Mouse (Mus musculus) forebrain, embryonic 13.5 days (tissue): ENCODE measurements at regions not wholly inside any gene's neighbourhood (a gene's known extent, or its start where the extent isn't known, plus 50 kb on each side); places are given as distances from the start of the nearest gene placed in this dataset.

Experiments
- ATAC-seq: fragments of 200-750 bp; cut with Nextera tagmentation; 2 replicates; pipeline ENCODE4 v1.8.0; 2017
- H3K27ac ChIP-seq: fragments of 300-500 bp; sonication (generic); 2 replicates; pipeline ENCODE4 v1.5.1; 2015; ENCODE audit warnings: inconsistent platforms, mild to moderate bottlenecking, moderate library complexity
- H3K27me3 ChIP-seq: fragments of 300-500 bp; sonication (generic); 2 replicates; pipeline ENCODE4 v1.6.1; 2015; ENCODE audit warnings: mild to moderate bottlenecking, inconsistent platforms
- H3K36me3 ChIP-seq: fragments of 300-500 bp; sonication (generic); 2 replicates; pipeline ENCODE4 v1.6.1; 2015; ENCODE audit warnings: mild to moderate bottlenecking, inconsistent platforms; ENCODE audit not compliant: poor library complexity, severe bottlenecking
- H3K4me1 ChIP-seq: fragments of 300-500 bp; sonication (generic); 2 replicates; pipeline ENCODE4 v1.6.1; 2015; ENCODE audit warnings: inconsistent platforms
- H3K4me2 ChIP-seq: fragments of 300-500 bp; sonication (generic); 2 replicates; pipeline ENCODE4 v1.6.1; 2015; ENCODE audit warnings: inconsistent platforms, mild to moderate bottlenecking, moderate library complexity
- H3K4me3 ChIP-seq: fragments of 300-500 bp; sonication (generic); 2 replicates; pipeline ENCODE4 v1.5.1; 2015; ENCODE audit warnings: mild to moderate bottlenecking, inconsistent platforms
- H3K9ac ChIP-seq: fragments of 300-500 bp; sonication (generic); 2 replicates; pipeline ENCODE4 v1.6.1; 2015; ENCODE audit warnings: mild to moderate bottlenecking, inconsistent platforms
- H3K9me3 ChIP-seq: fragments of 300-500 bp; sonication (generic); replicated peaks from 2 replicates; pipeline ENCODE4 v1.6.1; 2016; ENCODE audit warnings: inconsistent platforms
- WGBS: fragments of 180-500 bp; shearing (Covaris S2); methylation state at CpG from one replicate; pipeline ENCODE4 v1.1.7; 2015; 5-methylcytosine and 5-hydroxymethylcytosine counted together

- H3K9ac ChIP-seq: no peak overlapping the region
- no peak overlapping the region for H3K27ac ChIP-seq
- no peaks in the 10 kb centered on the region for H3K9me3 ChIP-seq
- H3K4me3 ChIP-seq: no peak overlapping the region
- no peak overlapping the region for H3K4me2 ChIP-seq
- no peaks in the 10 kb centered on the region for H3K27me3 ChIP-seq
- no peaks in the 10 kb centered on the region for H3K36me3 ChIP-seq
- no peak for ATAC-seq
- WGBS: 83% methylated on average over 12 of the region's 12 CpGs
- H3K4me1 ChIP-seq: no peaks in the 10 kb centered on the region
Observed at GRCm38 (mm10) chr12:17113465-17114177, 63.1 kb downstream of the Kcnf1 start.

DNA sequence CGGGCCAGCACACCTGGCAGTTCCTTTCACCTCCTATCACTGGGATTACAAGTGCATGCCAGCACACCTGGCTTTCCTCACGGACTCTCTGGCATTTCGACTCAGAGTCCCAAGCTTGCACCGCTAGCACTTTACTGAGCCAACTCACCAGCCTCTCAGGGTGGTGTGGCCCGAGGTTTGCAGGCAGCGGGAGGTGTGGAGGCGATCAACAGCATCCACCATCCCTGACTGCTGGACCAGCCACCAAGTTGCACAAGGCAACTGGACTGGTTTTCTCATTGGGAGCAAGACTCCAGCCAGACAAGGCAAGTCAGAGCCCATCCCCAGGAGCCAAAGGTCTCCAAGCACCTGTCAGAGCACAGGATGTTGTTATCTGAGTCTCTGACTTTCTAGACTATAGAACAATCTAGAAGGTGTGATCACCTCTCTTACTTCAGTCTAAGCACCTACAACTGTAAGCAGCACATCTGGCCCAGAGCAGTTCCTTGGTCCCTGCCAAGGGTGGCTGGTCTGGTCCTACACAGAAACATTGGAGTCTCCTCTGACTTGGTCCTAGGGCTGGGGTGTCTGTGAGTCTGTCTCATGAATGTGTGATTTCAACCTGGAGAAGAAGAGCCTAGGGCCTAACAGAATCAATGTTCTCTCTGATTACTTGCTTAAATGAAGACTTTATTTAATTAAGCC lies 63.8 kb downstream of the Kcnf1 start:
- Histone ChIP-seq H3K27me3 (no peaks in the 10 kb centered on the region), H3K4me1 (no peaks in the 10 kb centered on the region), H3K4me2 (no peak overlapping the region), H3K9me3 (no peaks in the 10 kb centered on the region), H3K9ac (no peak overlapping the region), H3K36me3 (no peaks in the 10 kb centered on the region), H3K27ac (no peak overlapping the region), H3K4me3 (no peak overlapping the region)
- no peak for ATAC-seq
- WGBS: 87% methylated on average over 7 of the region's 7 CpGs

DNA sequence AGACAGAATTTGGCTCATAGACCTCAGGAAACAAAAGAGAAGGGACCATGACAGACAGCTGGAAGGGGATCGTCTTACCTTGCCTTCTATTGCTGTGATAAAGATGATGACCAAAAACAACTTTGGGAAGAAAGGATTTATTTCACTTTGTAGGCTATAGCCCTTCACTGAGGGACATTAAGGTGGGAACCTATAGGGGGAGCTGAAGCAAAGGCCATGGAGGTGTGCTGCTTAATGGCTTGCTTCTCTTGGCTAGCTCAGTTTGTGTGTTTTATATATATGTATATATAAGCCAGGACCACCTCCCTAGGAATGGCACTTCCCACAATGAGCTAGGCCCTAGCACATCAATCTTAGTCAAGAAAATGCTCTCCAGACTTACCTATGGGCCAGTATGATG lies 70.5 kb downstream of the Kcnf1 start:
- no peaks in the 10 kb centered on the region for H3K36me3 ChIP-seq
- whole genome bisulfite sequencing: 64% methylated on average over 1 of the region's 1 CpGs
- ATAC-seq: no peak

DNA sequence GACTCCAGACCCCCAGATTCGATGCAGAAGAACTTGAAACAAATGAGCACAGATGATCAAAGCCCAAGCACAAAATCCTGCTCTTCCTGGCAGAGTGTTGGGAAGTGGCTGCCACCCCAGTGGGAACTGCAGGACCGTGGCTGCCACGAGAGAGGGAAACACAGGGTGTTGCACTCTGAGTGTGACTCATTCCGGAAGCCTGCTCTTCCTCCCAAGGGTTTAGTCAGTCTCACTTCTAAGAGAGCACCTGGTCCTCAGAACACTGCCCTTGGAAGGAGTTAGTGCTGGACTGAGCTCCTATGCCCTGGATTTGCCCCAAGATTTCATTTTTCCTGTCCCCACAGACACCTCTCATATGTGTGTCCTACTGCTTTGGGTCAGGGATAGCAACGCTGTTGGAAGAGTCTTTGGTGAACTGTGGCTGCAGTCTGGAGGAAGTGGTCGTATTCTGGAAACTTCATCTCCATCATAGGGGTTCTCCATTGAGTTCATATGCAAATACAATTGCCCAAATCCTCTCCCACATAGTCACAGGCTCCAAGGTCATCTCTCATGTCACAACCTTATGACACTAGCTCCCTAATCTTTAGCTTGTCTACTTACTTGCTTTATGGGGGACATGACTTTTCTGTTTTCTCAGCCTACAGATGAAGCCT lies 71.5 kb downstream of the Kcnf1 start:
- Histone ChIP-seq H3K27ac (no peak overlapping the region), H3K4me3 (no peak overlapping the region), H3K9ac (no peak overlapping the region), H3K4me1 (no peaks in the 10 kb centered on the region), H3K4me2 (no peak overlapping the region), H3K9me3 (no peaks in the 10 kb centered on the region), H3K27me3 (no peaks in the 10 kb centered on the region), H3K36me3 (no peaks in the 10 kb centered on the region)
- 88% methylated on average over 6 of the region's 6 CpGs for WGBS
- no peak for ATAC-seq

More for the DNA sequence above, 70.5 kb downstream of the Kcnf1 start:
- no peaks in the 10 kb centered on the region for H3K4me1 ChIP-seq
- H3K4me3 ChIP-seq: no peak overlapping the region
- H3K4me2 ChIP-seq: no peak overlapping the region
- H3K9me3 ChIP-seq: no peaks in the 10 kb centered on the region
- H3K27ac ChIP-seq: no peak overlapping the region
- H3K27me3 ChIP-seq: no peaks in the 10 kb centered on the region
- no peak overlapping the region for H3K9ac ChIP-seq

DNA sequence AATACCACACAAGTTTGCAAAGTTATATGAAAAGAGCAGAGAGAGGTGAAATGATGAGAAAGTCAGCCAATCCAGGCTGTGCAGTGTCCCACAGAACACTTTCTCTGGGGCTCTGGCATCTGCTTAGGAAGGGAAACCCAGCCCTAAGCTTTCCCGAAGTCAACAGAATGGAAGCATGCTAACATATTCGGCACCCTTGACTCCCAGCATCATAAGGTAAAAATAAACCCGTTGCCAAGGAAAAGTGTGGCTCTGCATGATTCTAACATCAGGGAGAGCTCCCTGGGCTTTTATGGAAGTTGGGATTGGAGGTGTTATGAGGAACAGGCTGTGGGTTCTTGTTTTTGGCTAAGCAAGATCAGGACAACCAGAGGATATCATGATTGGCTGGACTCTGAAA lies 74.8 kb downstream of the Kcnf1 start:
- no peak overlapping the region for H3K4me2 ChIP-seq
- no peak overlapping the region for H3K4me3 ChIP-seq
- no peak overlapping the region for H3K9ac ChIP-seq
- peaks cover 10% of the 10 kb centered on the region; the same call in 1 of the 2 replicates for H3K4me1 ChIP-seq
- H3K36me3 ChIP-seq: no peaks in the 10 kb centered on the region
- H3K9me3 ChIP-seq: no peaks in the 10 kb centered on the region
- no peak overlapping the region for H3K27ac ChIP-seq
- WGBS: 92% methylated on average over 3 of the region's 3 CpGs
- H3K27me3 ChIP-seq: no peaks in the 10 kb centered on the region
- no peak for ATAC-seq

DNA sequence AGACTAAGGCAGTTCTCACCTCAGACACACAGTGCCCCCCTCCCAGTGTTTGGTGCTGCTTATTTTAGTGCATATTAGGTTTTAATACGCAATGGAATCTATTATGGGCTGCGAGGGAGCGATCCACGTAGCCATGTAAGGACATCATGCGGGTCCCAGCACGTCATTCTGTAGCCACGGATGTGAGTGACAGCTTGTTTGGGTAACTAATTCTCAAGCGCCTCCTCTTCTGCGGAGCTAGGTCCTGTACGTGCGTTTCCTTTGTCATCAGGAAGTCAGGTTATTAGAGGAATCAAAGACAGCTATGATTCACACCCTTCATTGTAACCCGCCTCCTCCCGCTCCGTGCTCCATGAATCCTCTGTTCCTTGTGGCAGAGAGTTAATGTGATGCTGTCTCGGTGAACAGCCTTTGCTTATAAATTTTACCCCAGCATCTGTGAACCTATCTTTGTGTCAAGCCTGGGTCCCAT lies 78.9 kb downstream of the Kcnf1 start:
- H3K36me3 ChIP-seq: no peaks in the 10 kb centered on the region
- 50% methylated on average over 15 of the region's 15 CpGs for WGBS
- peak overlapping the region; percentile 32 for H3K4me2 ChIP-seq
- peak overlapping the region; percentile 70 for H3K27ac ChIP-seq
- ATAC-seq: peak; percentile 79
- H3K9ac ChIP-seq: no peak overlapping the region
- H3K27me3 ChIP-seq: no peaks in the 10 kb centered on the region
- no peaks in the 10 kb centered on the region for H3K9me3 ChIP-seq
- no peak overlapping the region for H3K4me3 ChIP-seq
- H3K4me1 ChIP-seq: peaks cover 24% of the 10 kb centered on the region

- peaks cover 40% of the 10 kb centered on the region for H3K4me1 ChIP-seq
- no peaks in the 10 kb centered on the region for H3K36me3 ChIP-seq
- ATAC-seq: no peak
- no peak overlapping the region for H3K9ac ChIP-seq
- H3K4me2 ChIP-seq: no peak overlapping the region
- H3K27me3 ChIP-seq: no peaks in the 10 kb centered on the region
- WGBS: 90% methylated on average over 4 of the region's 4 CpGs
- no peak overlapping the region for H3K4me3 ChIP-seq
- no peaks in the 10 kb centered on the region for H3K9me3 ChIP-seq
- no peak overlapping the region for H3K27ac ChIP-seq
Observed at GRCm38 (mm10) chr12:17094758-17095157, 81.9 kb downstream of the Kcnf1 start.

DNA sequence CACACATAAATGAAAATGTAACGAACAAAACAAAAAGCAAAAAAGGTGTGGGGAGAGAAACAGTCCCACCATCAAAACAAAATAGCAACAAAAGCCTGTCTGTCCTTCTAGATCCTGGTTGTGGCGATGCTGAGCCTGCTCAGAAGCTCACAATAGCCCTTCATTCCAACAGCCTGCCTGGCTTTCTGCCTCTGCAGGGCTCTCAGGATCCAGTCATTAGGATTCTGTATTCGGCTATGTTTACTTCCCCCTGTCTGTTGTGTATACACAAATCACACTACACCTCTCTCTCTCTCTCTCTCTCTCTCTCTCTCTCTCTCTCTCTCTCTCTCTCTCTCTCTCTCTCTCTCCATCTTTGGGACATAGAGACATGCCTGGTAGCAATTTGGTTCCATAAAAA lies 82.2 kb upstream of the 2410004P03Rik start:
- Histone ChIP-seq H3K36me3 (no peaks in the 10 kb centered on the region), H3K27ac (no peak overlapping the region), H3K4me1 (peaks cover 46% of the 10 kb centered on the region), H3K9ac (no peak overlapping the region), H3K4me3 (no peak overlapping the region), H3K9me3 (no peaks in the 10 kb centered on the region), H3K27me3 (no peaks in the 10 kb centered on the region), H3K4me2 (no peak overlapping the region)
- no peak for ATAC-seq
- WGBS: 41% methylated on average over 3 of the region's 3 CpGs

DNA sequence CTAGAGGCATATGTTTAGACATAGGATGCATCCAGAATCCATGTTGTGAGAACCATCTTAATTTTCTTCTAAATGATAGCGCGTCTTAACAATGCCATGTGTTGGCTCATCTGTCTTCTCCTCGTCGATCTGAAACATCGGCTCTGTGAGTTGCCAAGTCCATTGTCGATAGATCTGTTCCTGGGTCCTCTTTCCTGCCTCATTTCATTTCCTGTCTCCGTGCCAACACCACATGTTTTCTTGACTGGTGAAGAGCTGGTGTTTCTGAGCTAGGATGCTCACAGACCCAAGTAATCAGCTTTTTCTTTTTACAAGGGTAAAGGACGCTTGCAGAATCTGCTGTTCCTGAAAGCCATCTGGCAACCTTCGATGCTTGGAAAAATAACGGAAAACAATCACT lies 79.5 kb upstream of the 2410004P03Rik start:
- Histone ChIP-seq H3K4me1 (peaks cover 33% of the 10 kb centered on the region), H3K27ac (peak overlapping the region; percentile 63), H3K27me3 (no peaks in the 10 kb centered on the region), H3K9me3 (no peaks in the 10 kb centered on the region), H3K36me3 (no peaks in the 10 kb centered on the region), H3K4me2 (no peak overlapping the region), H3K9ac (no peak overlapping the region), H3K4me3 (no peak overlapping the region)
- ATAC-seq: peak; percentile 50
- 66% methylated on average over 10 of the region's 10 CpGs for WGBS

- peaks cover 33% of the 10 kb centered on the region for H3K4me1 ChIP-seq
- no peaks in the 10 kb centered on the region for H3K9me3 ChIP-seq
- H3K36me3 ChIP-seq: no peaks in the 10 kb centered on the region
- H3K27me3 ChIP-seq: no peaks in the 10 kb centered on the region
- no peak overlapping the region for H3K4me2 ChIP-seq
- no peak overlapping the region for H3K9ac ChIP-seq
- 45% methylated on average over 7 of the region's 7 CpGs for WGBS
- H3K27ac ChIP-seq: peak overlapping the region; percentile 12; the same call in 1 of the 2 replicates
- H3K4me3 ChIP-seq: no peak overlapping the region
- peak; percentile 62 for ATAC-seq
Observed at GRCm38 (mm10) chr12:17089710-17090339, 78.3 kb upstream of the 2410004P03Rik start.

- H3K27ac ChIP-seq: no peak overlapping the region
- no peak for ATAC-seq
- H3K9ac ChIP-seq: no peak overlapping the region
- no peaks in the 10 kb centered on the region for H3K27me3 ChIP-seq
- 38% methylated on average over 3 of the region's 3 CpGs for WGBS
- no peaks in the 10 kb centered on the region for H3K36me3 ChIP-seq
- no peak overlapping the region for H3K4me2 ChIP-seq
- H3K9me3 ChIP-seq: no peaks in the 10 kb centered on the region
- peaks cover 22% of the 10 kb centered on the region for H3K4me1 ChIP-seq
- no peak overlapping the region for H3K4me3 ChIP-seq
Observed at GRCm38 (mm10) chr12:17087388-17087787, 75.9 kb upstream of the 2410004P03Rik start.

GRCm38 (mm10) chr12:17085209-17085574 lies 73.7 kb upstream of the 2410004P03Rik start:
- Histone ChIP-seq H3K9ac (no peak overlapping the region), H3K4me1 (peaks cover 10% of the 10 kb centered on the region), H3K27ac (no peak overlapping the region), H3K9me3 (no peaks in the 10 kb centered on the region), H3K36me3 (no peaks in the 10 kb centered on the region), H3K4me3 (no peak overlapping the region), H3K4me2 (no peak overlapping the region), H3K27me3 (no peaks in the 10 kb centered on the region)
- 73% methylated on average over 5 of the region's 5 CpGs for WGBS
- ATAC-seq: no peak
